Mouse (Mus musculus) left cerebral cortex, postnatal 4 days (tissue): ENCODE measurements at regions not wholly inside any gene's neighbourhood (a gene's known extent, or its start where the extent isn't known, plus 50 kb on each side); places are given as distances from the start of the nearest gene placed in this dataset. TPM values are rescaled to one million over a fixed set of nuclear protein-coding genes. Genes with fewer than 3 reads are reported as not detected.

Source experiments
- microRNA-seq: library from miRNA; unstranded; fragments of <30 nt; microRNA quantifications from one replicate; pipeline ENCODE4 v1.2.0, GENCODE M21; 2022

Small RNAs in the stretch of these regions (microRNA-seq; reads per million reads assigned to microRNA genes)
- not detected for gene Gm23163
